Mouse (Mus musculus) G1E (cell line): ENCODE results near the gene Slc25a19. TPM values are rescaled to one million over a fixed set of nuclear protein-coding genes. Genes with fewer than 3 reads are reported as not detected.

Source experiments
- ATAC-seq: 2 replicates; pipeline ENCODE4 v1.8.0; 2016; ENCODE audit warnings: mild to moderate bottlenecking; ENCODE audit not compliant: insufficient number of reproducible peaks, poor library complexity, low FRiP score, severe bottlenecking; ENCODE audit errors: extremely low read depth
- DNase-seq: peaks from one replicate; pipeline ENCODE4 v3.0.0; 2012; ENCODE audit warnings: low spot score
- H3K27me3 ChIP-seq: 2 replicates; pipeline ENCODE4 v1.6.1; 2012; ENCODE audit warnings: mild to moderate bottlenecking, low read length, inconsistent platforms; ENCODE audit not compliant: insufficient read depth
- H3K36me3 ChIP-seq: replicated peaks from 2 replicates; pipeline ENCODE3; 2012; ENCODE audit warnings: mild to moderate bottlenecking, inconsistent platforms
- H3K4me1 ChIP-seq: 2 replicates; pipeline ENCODE4 v1.6.1; 2012; ENCODE audit warnings: low read depth, low read length, inconsistent platforms, mixed read lengths; ENCODE audit not compliant: insufficient read depth
- H3K4me3 ChIP-seq: 2 replicates; pipeline ENCODE4 v1.5.1; 2012; ENCODE audit warnings: low read depth, mild to moderate bottlenecking, inconsistent platforms, low read length, moderate library complexity, mixed read lengths
- H3K9me3 ChIP-seq: replicated peaks from 2 replicates; pipeline ENCODE4 v1.6.1; 2012; ENCODE audit warnings: inconsistent platforms
- CTCF ChIP-seq: IDR thresholded peaks from 2 replicates; pipeline ENCODE4 v1.5.1; 2012; ENCODE audit warnings: low read depth, low read length, inconsistent platforms, mixed read lengths
- GATA1 ChIP-seq: IDR thresholded peaks from 2 replicates; pipeline ENCODE4 v1.6.1; 2012; ENCODE audit warnings: borderline replicate concordance, low read length, inconsistent platforms, mixed read lengths
- GATA2 ChIP-seq: IDR thresholded peaks from 2 replicates; pipeline ENCODE4 v1.6.1; 2012; ENCODE audit warnings: low read depth, low read length, inconsistent platforms, borderline replicate concordance
- POLR2AphosphoS5 ChIP-seq: IDR thresholded peaks from 2 replicates; pipeline ENCODE4 v1.6.1; 2012; ENCODE audit warnings: low read depth, low read length, inconsistent platforms; ENCODE audit not compliant: insufficient replicate concordance
- TAL1 ChIP-seq: conservative IDR thresholded peaks from 2 replicates; pipeline ENCODE4 v1.6.1; 2012; ENCODE audit warnings: low read depth, low read length, inconsistent platforms, mixed read lengths
- polyA plus RNA-seq: library from polyadenylated mRNA; stranded (reverse); fragments of >175 nt; gene quantifications from 2 replicates; pipeline ENCODE4 v1.2.3, GENCODE M21; 2012
- total RNA-seq, 2 experiments: library from RNA; stranded (forward) in 1 of 2; stranded (reverse) in 1 of 2; fragments of 200-1000 nt in 1 of 2; fragments of >200 nt in 1 of 2; fragmentation: Nextera tagmentation in 1 of 2; gene quantifications; 2 replicates each; pipeline ENCODE4 v1.2.3; 2014 to 2017

Gene Slc25a19
- total and polyA plus RNA-seq, 3 experiments: 19.9 to 26.0 (median 22.3) TPM

- ATAC-seq: peak; percentile 71
- peaks cover 5% of the 10 kb centered on the region for H3K36me3 ChIP-seq
- H3K27me3 ChIP-seq: no peaks in the 10 kb centered on the region
- H3K4me1 ChIP-seq: peaks cover 72% of the 10 kb centered on the region
- TF ChIP-seq GATA2 (no peak), POLR2AphosphoS5 (no peak), TAL1 (no peak), CTCF (no peak), GATA1 (no peak)
- H3K9me3 ChIP-seq: no peaks in the 10 kb centered on the region
- peak overlapping the region; percentile 63; the same call in 1 of the 2 replicates for H3K4me3 ChIP-seq
- peak; percentile 76 for DNase-seq
Measured at GRCm38 (mm10) chr11:115630532-115631504, 2.7 kb upstream of the Slc25a19 start.

- no peak for TF ChIP-seq POLR2AphosphoS5
- TF ChIP-seq CTCF: no peak
- TF ChIP-seq TAL1: no peak
- TF ChIP-seq GATA2: no peak
- TF ChIP-seq GATA1: no peak
- Histone ChIP-seq H3K4me3 (no peak overlapping the region), H3K9me3 (no peaks in the 10 kb centered on the region), H3K4me1 (peaks cover 73% of the 10 kb centered on the region), H3K36me3 (peaks cover 14% of the 10 kb centered on the region), H3K27me3 (no peaks in the 10 kb centered on the region)
- ATAC-seq (no peak), DNase-seq (no peak)
Measured at GRCm38 (mm10) chr11:115629734-115630531, 1.8 kb upstream of the Slc25a19 start.

GRCm38 (mm10) chr11:115628465-115629101 is 488 bp upstream of the Slc25a19 start:
- peaks cover 27% of the 10 kb centered on the region for H3K36me3 ChIP-seq
- H3K4me1 ChIP-seq: peaks cover 68% of the 10 kb centered on the region
- H3K9me3 ChIP-seq: no peaks in the 10 kb centered on the region
- no peak for DNase-seq
- TF ChIP-seq TAL1: no peak
- no peak for TF ChIP-seq GATA2
- TF ChIP-seq POLR2AphosphoS5: no peak
- no peak for TF ChIP-seq CTCF
- no peak for TF ChIP-seq GATA1
- H3K4me3 ChIP-seq: peak overlapping the region; percentile 92; the same call in 1 of the 2 replicates
- no peaks in the 10 kb centered on the region for H3K27me3 ChIP-seq
- no peak for ATAC-seq

GRCm38 (mm10) chr11:115626824-115627616 is 1.1 kb downstream of the Slc25a19 start:
- ATAC-seq (no peak), DNase-seq (no peak)
- Histone ChIP-seq H3K9me3 (no peaks in the 10 kb centered on the region), H3K4me3 (peak overlapping the region; percentile 92), H3K27me3 (no peaks in the 10 kb centered on the region), H3K4me1 (peaks cover 61% of the 10 kb centered on the region), H3K36me3 (peaks cover 43% of the 10 kb centered on the region)
- TF ChIP-seq GATA1 (no peak), GATA2 (no peak), TAL1 (no peak), CTCF (no peak), POLR2AphosphoS5 (no peak)

- H3K36me3 ChIP-seq: peaks cover 53% of the 10 kb centered on the region
- no peak for ATAC-seq
- H3K4me1 ChIP-seq: peaks cover 50% of the 10 kb centered on the region
- TF ChIP-seq CTCF (no peak), TAL1 (no peak)
- no peak overlapping the region; the same call in 1 of the 2 replicates for H3K4me3 ChIP-seq
- no peaks in the 10 kb centered on the region for H3K9me3 ChIP-seq
- no peak for DNase-seq
- H3K27me3 ChIP-seq: no peaks in the 10 kb centered on the region
Measured at GRCm38 (mm10) chr11:115625877-115626276, 2.2 kb downstream of the Slc25a19 start.
